Mouse (Mus musculus) layer of hippocampus, adult 9-11 months (tissue): ENCODE measurements around the gene Naa38.

Experiments used
- DNase-seq: peaks from one replicate; pipeline ENCODE4 v3.0.0; 2022

Gene Naa38

GRCm38 (mm10) chr11:69415668-69416451 lies 20.6 kb downstream of the Naa38 start:
- DNase-seq = no peak

GRCm38 (mm10) chr11:69416509-69416908 lies 21.2 kb downstream of the Naa38 start:
- no peak for DNase-seq

- no peak for DNase-seq
These were observed 21.7 kb downstream of the Naa38 start for GRCm38 (mm10) chr11:69416921-69417448.

GRCm38 (mm10) chr11:69417449-69418384 lies 22.4 kb downstream of the Naa38 start:
- peak; percentile 91 for DNase-seq

GRCm38 (mm10) chr11:69418481-69419442 lies 23.5 kb downstream of the Naa38 start:
- peak; percentile 96 for DNase-seq

GRCm38 (mm10) chr11:69419443-69419812 lies 24.1 kb downstream of the Naa38 start:
- DNase-seq = no peak

- no peak for DNase-seq
These were observed 24.7 kb downstream of the Naa38 start for GRCm38 (mm10) chr11:69419813-69420553.

- no peak for DNase-seq
These were observed 25.3 kb downstream of the Naa38 start for GRCm38 (mm10) chr11:69420554-69421000.

- no peak for DNase-seq
These were observed 26.1 kb downstream of the Naa38 start for GRCm38 (mm10) chr11:69421131-69421977.

GRCm38 (mm10) chr11:69422842-69423241 lies 27.6 kb downstream of the Naa38 start:
- DNase-seq = no peak

GRCm38 (mm10) chr11:69423885-69424284 lies 28.6 kb downstream of the Naa38 start:
- DNase-seq = no peak

- no peak for DNase-seq
These were observed 31.0 kb downstream of the Naa38 start for GRCm38 (mm10) chr11:69426246-69426645.

GRCm38 (mm10) chr11:69428751-69429150 lies 33.5 kb downstream of the Naa38 start:
- DNase-seq = no peak

GRCm38 (mm10) chr11:69429313-69429712 lies 34.0 kb downstream of the Naa38 start:
- peak; percentile 63 for DNase-seq

GRCm38 (mm10) chr11:69430631-69431030 lies 35.3 kb downstream of the Naa38 start:
- DNase-seq = no peak

- peak; percentile 88 for DNase-seq
These were observed 36.7 kb downstream of the Naa38 start for GRCm38 (mm10) chr11:69431829-69432639.

GRCm38 (mm10) chr11:69432640-69432982 lies 37.3 kb downstream of the Naa38 start:
- no peak for DNase-seq

- no peak for DNase-seq
These were observed 37.9 kb downstream of the Naa38 start for GRCm38 (mm10) chr11:69433189-69433588.

GRCm38 (mm10) chr11:69437291-69437690 lies 42.0 kb downstream of the Naa38 start:
- DNase-seq = no peak

GRCm38 (mm10) chr11:69443328-69443727 lies 48.0 kb downstream of the Naa38 start:
- DNase-seq = no peak
